Mouse (Mus musculus): Measurements from ENCODE around the gene Erlin1.
A peak's percentile ranks its signal among the peaks of the same experiment; 100 is the strongest.

The Erlin1 gene

DNA sequence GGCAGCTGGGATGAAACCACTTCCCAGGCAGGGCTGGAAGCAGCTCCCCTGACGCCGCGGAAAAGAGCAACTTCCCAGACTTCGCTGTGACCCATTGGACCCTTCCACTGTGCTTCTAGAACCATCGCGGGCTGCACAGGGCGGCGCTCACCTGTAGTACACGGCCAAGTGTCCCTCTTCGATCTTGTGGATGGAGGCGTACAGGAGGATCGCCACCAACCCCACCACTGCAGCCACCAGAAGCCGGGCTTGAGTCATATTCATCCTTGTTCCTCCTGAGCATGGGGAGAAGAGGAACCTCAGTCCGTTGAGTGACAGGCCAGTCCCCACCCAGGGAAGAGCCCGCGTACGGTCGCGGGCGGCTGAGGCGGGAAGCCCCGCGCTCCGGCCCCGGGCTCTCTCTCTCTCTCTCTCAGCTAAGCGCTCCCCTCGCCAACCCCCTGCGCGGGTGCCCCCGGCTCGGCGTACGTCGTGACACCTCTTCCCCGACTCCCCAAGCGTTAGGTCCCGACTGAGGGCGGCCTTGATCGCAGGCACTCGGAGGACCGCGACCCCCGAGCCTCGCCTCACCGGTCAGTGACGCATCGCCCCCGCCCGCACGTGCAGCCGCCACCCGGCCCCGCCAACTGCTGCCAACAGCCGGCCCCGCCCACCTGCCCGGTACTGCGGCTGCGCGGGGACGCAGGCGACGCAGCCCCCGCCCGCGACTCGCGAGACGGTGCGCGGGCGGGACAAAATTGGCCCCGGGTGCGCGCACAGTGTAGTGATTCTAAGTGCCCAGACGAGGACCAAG lies at the start of gene Erlin1:
TSS of gene Erlin1 (minus strand) at position 665 of the 793 bp plus-strand sequence.
- DNase-seq, result peak; percentile 87

DNA sequence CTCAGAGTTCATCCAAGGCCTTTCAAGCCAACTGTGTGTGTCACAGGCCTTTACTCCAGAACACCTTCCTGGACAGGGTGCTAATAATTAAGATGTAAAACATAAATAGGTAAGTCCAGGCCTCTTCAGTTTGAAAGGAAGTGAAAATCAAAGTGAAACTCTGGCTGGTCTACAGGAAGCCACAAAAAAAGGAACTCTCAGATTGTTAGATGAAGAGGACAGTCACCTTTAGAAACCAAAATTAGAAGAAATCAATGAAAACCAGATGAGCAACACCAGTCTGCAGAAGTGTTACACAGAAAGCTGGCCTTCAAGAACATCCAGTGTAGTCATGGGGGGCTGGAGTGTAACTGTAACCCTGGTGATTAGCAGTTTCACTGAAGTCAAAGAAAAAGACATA lies 48.2 kb upstream of the Erlin1 start:
- DNase-seq, result no peak

- no peak for DNase-seq
These were observed 42.1 kb upstream of the Erlin1 start for GRCm38 (mm10) chr19:44111706-44112105.

- DNase-seq, result no peak
These were observed 40.8 kb upstream of the Erlin1 start for GRCm38 (mm10) chr19:44110356-44110755.

DNA sequence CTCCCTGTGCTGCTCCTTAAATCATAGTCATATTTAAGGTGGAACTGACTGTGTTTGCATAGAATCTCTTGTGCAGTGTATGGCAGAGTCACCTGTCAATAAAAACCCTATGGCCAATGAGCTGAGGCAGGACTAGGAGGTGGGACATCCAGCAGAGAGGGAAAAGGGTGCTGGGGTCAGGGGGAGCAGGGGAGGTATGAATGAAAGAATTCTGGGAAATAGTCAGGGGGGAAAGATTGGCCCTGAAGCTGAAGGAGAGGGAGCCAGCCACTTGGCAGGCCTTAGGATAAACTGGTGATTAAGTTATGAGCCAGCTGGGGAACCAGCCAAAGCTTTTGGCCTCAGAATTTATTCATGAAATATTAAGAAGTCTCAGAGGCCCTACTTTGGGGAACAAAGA lies 39.4 kb upstream of the Erlin1 start:
- peak; percentile 26 for DNase-seq

DNA sequence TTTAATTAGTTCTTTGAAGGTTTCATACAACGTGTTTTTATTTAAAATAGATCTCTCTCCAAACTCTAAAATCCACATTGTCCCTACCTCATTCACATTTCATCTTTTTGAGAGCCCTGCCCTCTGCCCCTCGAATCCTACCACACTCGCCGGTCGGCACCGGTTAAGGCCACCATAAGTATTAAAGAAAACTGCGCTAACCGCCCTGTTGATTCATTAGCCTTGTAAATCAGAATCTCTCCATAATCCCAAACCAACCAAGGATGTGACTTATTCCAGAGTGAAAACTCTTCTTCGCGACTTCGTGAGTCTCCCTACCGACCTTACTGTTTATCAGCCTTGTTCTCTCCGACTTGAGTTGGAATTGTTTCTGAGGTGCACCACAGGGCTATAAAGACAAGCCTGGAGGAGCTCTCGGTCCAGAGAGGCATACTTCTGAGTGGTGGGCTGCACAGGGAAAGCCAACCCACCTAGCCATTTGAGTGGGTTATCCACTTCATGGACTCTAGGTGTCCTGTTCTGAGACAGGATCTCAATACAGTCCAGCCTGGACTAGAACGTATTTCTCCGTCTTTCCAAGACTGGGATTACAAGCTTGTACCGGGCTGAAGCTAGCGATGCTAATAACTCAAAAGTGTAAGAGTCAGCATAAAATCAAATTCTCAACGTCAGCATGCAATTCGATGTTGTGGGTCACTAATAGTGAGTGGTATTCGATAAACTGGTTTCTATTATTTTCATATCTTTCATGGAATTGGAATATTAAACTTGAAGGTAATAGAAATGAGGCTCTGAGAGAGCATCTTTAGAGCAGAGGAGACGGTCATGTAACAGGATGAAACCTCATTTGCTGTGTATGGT lies 38.3 kb upstream of the Erlin1 start:
- no peak for DNase-seq

GRCm38 (mm10) chr19:44106831-44107660 lies 37.5 kb upstream of the Erlin1 start, which contains the start of gene Chuk:
TSS of gene Chuk (minus strand) at chr19:44107480.
- DNase-seq, result peak; percentile 93

DNA sequence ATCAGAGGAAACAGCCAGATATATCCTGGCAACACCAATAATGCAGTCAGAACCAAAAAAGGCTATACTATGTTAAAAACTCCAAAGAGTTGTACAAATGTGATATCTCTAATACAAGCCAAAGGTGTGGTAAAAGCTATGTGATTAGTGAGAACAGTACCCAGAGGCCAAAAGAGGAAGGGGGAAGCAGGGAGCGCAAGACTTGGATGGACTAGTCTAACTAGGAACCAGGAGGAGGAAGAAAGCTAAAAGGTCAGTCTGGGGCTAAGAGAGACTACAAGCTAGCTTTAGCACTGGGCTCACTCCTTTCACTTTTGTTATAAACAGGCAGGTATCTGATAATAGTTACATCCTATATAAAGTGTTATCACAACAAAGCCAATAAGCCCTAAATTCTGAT lies 34.8 kb upstream of the Erlin1 start:
- DNase-seq, result no peak

GRCm38 (mm10) chr19:44103001-44103400 lies 33.4 kb upstream of the Erlin1 start:
- DNase-seq, result no peak

DNA sequence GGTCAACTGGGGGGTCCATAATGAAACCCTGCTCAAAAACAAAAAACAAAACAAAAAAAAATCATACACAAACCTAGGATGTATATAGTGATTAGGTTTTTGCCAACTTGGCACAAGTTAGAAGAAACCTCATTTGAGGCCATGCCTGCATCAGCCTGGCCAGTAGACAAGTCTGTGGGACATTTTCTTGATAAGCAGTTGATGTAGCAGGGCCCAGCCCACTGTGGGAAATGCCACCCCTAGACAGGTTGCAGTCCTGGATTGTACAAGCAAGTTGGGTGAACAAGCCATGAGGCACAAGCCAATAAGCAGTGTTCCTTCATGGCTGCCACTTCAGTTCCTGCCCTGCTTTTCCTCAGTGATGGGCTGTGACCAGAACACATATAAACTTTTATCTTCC lies 31.3 kb upstream of the Erlin1 start:
- DNase-seq, result no peak

- DNase-seq, result no peak
These were observed 16.7 kb upstream of the Erlin1 start for GRCm38 (mm10) chr19:44086278-44086677.

- no peak for DNase-seq
These were observed 11.3 kb upstream of the Erlin1 start for GRCm38 (mm10) chr19:44080920-44081319.

- no peak for DNase-seq
These were observed 10.4 kb upstream of the Erlin1 start for GRCm38 (mm10) chr19:44080023-44080422.

DNA sequence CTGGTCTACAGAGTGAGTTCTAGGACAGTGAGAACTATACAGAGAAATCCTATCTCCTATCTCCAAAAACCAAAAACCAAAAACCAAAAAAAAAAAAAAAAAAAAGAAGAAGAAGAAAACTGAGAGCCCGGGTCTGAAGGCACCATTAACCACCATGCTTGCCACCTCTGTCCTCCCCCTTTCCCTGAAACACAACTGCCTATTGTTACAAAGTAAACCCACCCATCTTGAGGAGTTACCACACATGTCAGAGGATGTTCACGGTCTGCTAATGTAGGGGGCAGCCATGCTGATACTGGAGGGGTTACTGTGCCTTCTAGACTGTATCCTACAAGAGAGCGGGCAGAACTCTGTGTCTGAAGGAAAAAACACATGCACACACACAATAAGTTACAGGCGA lies 7.4 kb upstream of the Erlin1 start:
- DNase-seq, result no peak

DNA sequence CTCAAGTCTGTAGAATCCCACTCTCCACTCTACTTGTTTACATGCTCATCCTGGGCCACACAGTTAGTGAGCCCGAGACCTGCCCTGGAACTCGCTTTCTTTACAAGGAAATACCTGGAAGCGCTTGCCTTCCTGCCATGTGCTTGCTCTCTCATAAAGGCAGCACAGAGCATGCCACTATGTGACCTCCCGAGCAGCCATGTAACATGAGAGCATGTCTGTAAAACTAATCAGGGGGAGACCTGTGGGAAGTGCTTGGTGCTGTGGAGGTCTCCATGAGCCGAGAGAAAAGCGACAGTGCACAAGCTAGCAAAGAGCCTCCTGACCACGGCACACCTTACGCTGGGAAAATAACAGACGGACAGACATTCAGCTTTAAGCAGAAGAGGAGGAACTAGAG lies 6.9 kb upstream of the Erlin1 start:
- no peak for DNase-seq

DNA sequence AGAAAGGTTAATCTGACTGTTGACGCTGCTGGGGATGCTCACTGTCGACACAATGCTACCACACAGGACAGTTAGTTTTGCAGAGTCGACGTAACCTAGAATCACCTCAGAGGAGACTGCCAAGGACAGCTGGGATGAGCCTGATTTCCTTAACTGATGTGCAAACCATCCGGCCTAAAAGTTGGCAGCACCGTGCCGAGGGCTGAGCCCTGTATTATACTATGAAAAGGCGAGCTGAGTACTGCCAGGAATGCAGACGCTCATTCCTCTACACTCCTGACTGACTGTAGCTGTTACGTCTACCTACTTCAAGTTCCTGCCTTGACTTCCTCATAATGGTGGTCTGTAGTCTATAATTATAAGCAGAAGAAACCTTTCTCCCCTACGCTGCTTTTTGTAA lies 5.4 kb upstream of the Erlin1 start:
- DNase-seq, result no peak

- DNase-seq, result peak; percentile 24
These were observed 1.6 kb upstream of the Erlin1 start for GRCm38 (mm10) chr19:44071166-44071565.

GRCm38 (mm10) chr19:44069914-44070232 lies 288 bp upstream of the Erlin1 start:
- no peak for DNase-seq

- DNase-seq, result no peak
These were observed 1.4 kb downstream of the Erlin1 start for GRCm38 (mm10) chr19:44068232-44068631.

- no peak for DNase-seq
These were observed 2.1 kb downstream of the Erlin1 start for GRCm38 (mm10) chr19:44067323-44068049.

GRCm38 (mm10) chr19:44064734-44065133 lies 4.9 kb downstream of the Erlin1 start:
- DNase-seq, result no peak

GRCm38 (mm10) chr19:44063773-44064172 lies 5.8 kb downstream of the Erlin1 start:
- no peak for DNase-seq

- no peak for DNase-seq
These were observed 9.4 kb downstream of the Erlin1 start for GRCm38 (mm10) chr19:44060226-44060625.

Data from cerebellum, adult 9-10 months (tissue).